Mouse (Mus musculus): Measurements from ENCODE around the gene Adcy4. TPM values are rescaled to one million over a fixed set of nuclear protein-coding genes. Genes with fewer than 3 reads are reported as not detected.

The Adcy4 gene
- total RNA-seq, 2 experiments from 2014 or later = 0.15 TPM; not detected in 1

GRCm38 (mm10) chr14:55788256-55789050 lies 4.6 kb upstream of the Adcy4 start, which contains the start of gene Ripk3:
Ripk3 (minus strand) TSS chr14:55788865.
- peak; percentile 88 for ATAC-seq (ENCODE audit: poor library complexity, severe bottlenecking)

DNA sequence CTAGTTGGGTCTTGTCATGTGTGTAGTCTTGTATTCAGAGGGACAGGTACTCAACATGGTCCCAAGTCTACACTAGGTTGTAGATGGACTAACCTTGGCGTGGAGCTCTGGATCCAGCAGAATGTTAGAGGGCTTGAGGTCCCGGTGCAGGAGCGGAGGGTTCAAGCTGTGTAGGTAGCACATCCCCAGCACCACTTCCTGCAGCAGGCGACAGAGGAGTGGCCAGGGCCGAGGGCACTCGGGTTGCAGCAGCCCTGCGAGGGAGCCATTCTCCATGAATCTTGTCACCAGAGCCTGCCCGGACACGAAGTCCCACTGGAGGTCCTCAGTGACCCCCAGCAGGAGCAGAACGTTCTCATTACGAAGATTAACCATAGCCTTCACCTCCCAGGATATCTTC lies 3.8 kb upstream of the Adcy4 start:
- 0 out of 2 replicates have a peak, but pooled peaks have one; percentile 3 for ATAC-seq (ENCODE audit: poor library complexity, severe bottlenecking)

- ATAC-seq (ENCODE audit: poor library complexity, severe bottlenecking) = no peak
These were observed 1.3 kb upstream of the Adcy4 start for GRCm38 (mm10) chr14:55785195-55785594.

- no peak for ATAC-seq (ENCODE audit: poor library complexity, severe bottlenecking)
These were observed 531 bp downstream of the Adcy4 start for GRCm38 (mm10) chr14:55783171-55783957.

DNA sequence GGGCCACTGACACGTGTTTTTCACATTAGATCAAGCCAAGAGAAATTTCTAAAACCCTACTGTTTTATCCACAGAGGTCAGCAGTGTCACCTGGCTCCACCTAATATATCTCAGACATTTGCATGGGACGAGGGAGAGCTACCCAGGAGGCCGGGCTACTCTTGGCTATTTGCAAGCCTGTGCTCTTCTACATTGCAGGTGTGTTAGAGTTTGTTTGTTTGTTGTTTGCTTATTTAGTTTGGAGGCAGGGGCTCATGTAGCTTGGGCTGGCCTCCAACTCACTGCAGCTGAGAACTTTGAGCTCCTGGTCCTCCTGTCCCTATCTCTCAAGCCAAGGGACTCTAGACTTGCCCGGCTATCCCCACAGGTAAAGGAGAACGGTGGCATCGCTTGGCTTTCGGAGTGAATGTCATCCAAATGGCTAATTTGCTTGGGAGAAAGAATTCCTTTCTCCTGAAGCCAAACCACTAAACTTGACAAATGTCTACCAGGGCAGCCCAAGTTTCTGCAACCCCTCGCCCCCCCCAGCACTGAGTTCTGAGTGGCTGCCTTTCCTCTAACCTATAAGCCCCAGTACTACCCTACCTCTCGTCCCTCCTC lies 1.4 kb downstream of the Adcy4 start:
- ATAC-seq (ENCODE audit: poor library complexity, severe bottlenecking) = no peak

DNA sequence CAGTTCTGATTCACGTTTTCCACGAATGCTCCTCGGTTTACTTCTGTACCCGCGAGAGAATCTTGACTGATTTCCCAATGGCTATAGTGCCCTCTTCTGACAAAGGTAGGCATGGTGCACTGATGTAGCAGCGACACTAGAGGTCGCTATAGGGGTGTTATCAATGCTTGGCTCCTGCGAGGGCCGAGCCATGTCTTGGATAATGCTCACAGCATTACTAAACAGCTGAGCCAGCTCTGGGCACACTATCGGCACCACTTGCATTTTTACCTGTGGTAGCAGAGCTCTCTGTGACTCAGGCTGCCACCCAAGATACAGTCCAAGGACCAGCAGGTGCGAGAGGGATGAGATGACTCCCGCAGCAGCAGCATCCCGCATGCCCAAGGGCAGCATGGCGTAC lies 2.6 kb downstream of the Adcy4 start:
- ATAC-seq (ENCODE audit: poor library complexity, severe bottlenecking) = peak; percentile 89

GRCm38 (mm10) chr14:55780736-55781135 lies 3.2 kb downstream of the Adcy4 start:
- no peak for ATAC-seq (ENCODE audit: poor library complexity, severe bottlenecking)

DNA sequence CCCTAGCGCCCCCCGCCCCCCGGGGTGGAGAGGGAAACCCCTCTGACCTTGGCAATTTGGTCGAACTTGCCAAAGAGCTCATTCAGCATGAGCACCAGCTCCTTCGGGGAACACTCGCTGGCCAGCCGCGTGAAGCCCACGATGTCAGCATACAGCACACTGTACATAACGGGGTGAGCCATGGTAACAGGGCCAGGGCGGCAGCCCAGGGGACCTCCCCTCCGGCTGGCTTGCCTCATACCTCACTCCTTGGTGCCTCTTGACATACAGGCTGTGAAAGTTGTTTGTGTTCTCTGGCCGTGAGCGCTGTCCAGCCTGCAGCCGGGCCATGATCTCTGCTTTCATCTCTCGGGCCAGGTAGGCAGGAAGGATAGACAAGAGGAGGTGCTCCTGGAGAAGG lies 4.2 kb downstream of the Adcy4 start:
- ATAC-seq (ENCODE audit: poor library complexity, severe bottlenecking) = no peak

- ATAC-seq (ENCODE audit: poor library complexity, severe bottlenecking) = no peak
These were observed 5.2 kb downstream of the Adcy4 start for GRCm38 (mm10) chr14:55778686-55779085.

GRCm38 (mm10) chr14:55777806-55778205 lies 6.1 kb downstream of the Adcy4 start:
- peak; percentile 43; the same call in 1 of the 2 replicates for ATAC-seq (ENCODE audit: poor library complexity, severe bottlenecking)

DNA sequence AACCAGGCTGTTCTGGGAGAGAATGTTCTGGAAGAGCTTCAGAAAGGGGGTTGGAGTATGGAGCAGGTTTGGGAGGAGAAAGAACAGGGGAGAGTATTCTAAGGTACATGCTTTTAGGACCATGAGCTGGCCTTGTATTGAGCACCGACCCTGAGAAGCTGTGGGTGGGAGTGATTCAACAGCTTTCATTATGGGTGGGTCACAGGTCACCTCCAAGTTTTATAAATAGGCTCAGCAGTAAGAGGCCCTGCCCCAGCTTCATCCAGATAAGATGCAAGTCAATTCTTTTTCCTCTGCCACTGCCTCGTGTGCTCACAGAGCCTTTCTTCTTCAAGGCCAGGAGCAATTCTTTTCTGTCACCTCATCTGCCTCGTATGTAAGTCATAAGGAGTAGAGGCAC lies 6.7 kb downstream of the Adcy4 start:
- ATAC-seq (ENCODE audit: poor library complexity, severe bottlenecking) = no peak

GRCm38 (mm10) chr14:55776711-55777110 lies 7.2 kb downstream of the Adcy4 start:
- no peak for ATAC-seq (ENCODE audit: poor library complexity, severe bottlenecking)

GRCm38 (mm10) chr14:55769087-55769703 lies 14.7 kb downstream of the Adcy4 start:
- ATAC-seq (ENCODE audit: poor library complexity, severe bottlenecking) = no peak

- no peak for ATAC-seq (ENCODE audit: poor library complexity, severe bottlenecking)
These were observed 15.3 kb downstream of the Adcy4 start for GRCm38 (mm10) chr14:55768555-55768954.

GRCm38 (mm10) chr14:55767519-55768414 lies 16.1 kb downstream of the Adcy4 start:
- ATAC-seq (ENCODE audit: poor library complexity, severe bottlenecking) = peak; percentile 41

GRCm38 (mm10) chr14:55765696-55766095 lies 18.2 kb downstream of the Adcy4 start, which contains the start of gene Ltb4r1:
Ltb4r1 (plus strand) TSS chr14:55765962.
- peak; percentile 55 for ATAC-seq (ENCODE audit: poor library complexity, severe bottlenecking)

DNA sequence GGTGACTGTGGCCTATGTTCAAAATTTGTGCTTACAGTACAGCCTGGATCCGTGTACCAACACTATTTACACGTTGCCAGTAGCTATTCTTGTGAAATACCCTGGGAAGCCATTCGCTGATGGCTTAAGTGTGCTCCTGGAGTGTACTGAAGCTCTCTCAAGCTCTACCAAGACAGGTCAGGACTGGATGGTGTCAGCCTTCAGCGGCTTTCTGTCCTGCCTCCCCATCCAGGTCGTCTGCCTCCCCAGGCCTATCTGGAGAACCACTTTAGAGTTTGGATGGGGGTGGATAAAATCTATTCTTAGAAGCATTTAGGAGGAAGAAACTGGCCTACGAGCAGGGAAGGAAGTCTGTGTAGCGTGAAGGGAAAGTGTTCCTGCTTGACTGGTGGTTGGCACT lies 20.7 kb downstream of the Adcy4 start:
- no peak for ATAC-seq (ENCODE audit: poor library complexity, severe bottlenecking)

GRCm38 (mm10) chr14:55762001-55762821 lies 21.7 kb downstream of the Adcy4 start:
- ATAC-seq (ENCODE audit: poor library complexity, severe bottlenecking) = peak; percentile 17

DNA sequence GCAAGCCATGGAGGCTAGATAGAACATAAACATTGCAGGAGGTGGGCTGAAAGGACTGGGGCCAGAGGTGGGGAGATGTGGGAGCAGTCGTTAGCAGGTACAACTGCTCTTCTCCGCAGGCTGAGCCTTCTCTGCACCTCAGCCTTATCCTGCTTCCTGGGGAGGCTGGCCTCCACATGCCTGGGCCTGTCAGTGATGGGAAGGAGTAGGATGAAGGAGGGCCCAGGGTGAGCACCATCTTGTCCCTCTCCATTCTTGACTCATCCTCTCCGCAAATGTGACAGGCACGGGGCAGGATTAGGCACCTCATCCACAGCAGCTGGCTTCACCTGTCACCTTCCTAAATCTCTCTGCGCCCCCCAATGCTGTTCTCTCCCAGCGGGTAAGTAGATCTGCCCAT lies 22.7 kb downstream of the Adcy4 start, which contains the start of gene Ltb4r2:
Gene Ltb4r2, plus strand, starts transcription at position 266 of the 400 bp plus-strand sequence.
- ATAC-seq (ENCODE audit: poor library complexity, severe bottlenecking) = no peak
